Mouse (Mus musculus): Measurements from ENCODE around the gene Olfr572. TPM values are rescaled to one million over a fixed set of nuclear protein-coding genes. Genes with fewer than 3 reads are reported as not detected.

Gene Olfr572
- not detected in 2 replicates for polyA plus RNA-seq (2014; fragmentation: Nextera tagmentation; extraction: Ambion mirVana)

DNA sequence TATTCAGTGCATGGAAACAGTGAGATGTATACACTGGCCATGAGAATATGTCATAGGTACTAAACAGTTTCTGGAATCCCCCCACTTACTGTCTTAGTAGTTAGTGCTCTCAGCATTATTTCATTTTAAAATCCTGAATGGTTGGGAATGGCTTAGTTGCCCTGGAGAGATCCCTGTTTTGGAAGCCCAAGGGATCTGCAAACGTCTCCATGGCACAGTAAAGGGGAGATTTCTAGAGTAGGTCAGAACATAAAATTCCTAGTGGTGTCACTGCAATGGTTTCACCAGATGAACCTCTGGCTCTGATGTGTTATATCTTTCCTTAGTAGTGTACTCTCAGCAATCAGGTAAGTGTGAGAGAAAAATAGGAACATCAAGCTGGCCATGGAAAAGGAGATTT, at the start of gene Olfr572:
TSS of gene Olfr572 (plus strand) at position 301 of the 400 bp plus-strand sequence.
- WGBS = 59% methylated on average over 1 of the region's 1 CpGs

GRCm38 (mm10) chr7:102876822-102877221, 47.4 kb upstream of the Olfr572 start, which contains the start of gene Olfr568:
TSS of gene Olfr568 (plus strand) at chr7:102877122.
- ATAC-seq (replicated peaks; ENCODE audit: low FRiP score, low TSS enrichment, low read depth) (no peak), DNase-seq (ENCODE audit: low spot score) (no peak)
- Histone ChIP-seq H3K9ac (ENCODE audit: low read length) (no peak within 1 kb of the TSS), H3K4me1 (replicated peaks; ENCODE audit: control insufficient read depth, insufficient read depth, low read length) (no peaks in the 10 kb centered on the region), H3K4me3 (ENCODE audit: low read depth, low read length) (no peak within 1 kb of the TSS), H3K27me3 (replicated peaks; ENCODE audit: control insufficient read depth, insufficient read depth, low read length) (no peaks in the 10 kb centered on the region), H3K27ac (ENCODE audit: low read depth) (no peak within 1 kb of the TSS), H3K4me2 (ENCODE audit: low read length) (no peak within 1 kb of the TSS), H3K9me3 (ENCODE audit: control insufficient read depth, low read length) (no peaks in the 10 kb centered on the region), H3K36me3 (ENCODE audit: control insufficient read depth, insufficient read depth, low read length) (no peaks in the 10 kb centered on the region)

More for the DNA sequence above, at the start of gene Olfr572:
- H3K27me3 ChIP-seq (replicated peaks; ENCODE audit: control insufficient read depth, insufficient read depth, low read length) = no peaks in the 10 kb centered on the region
- H3K36me3 ChIP-seq (ENCODE audit: control insufficient read depth, insufficient read depth, low read length) = no peaks in the 10 kb centered on the region
- H3K4me3 ChIP-seq (ENCODE audit: low read depth, low read length) = no peak within 1 kb of the TSS
- no peak within 1 kb of the TSS for H3K4me2 ChIP-seq (ENCODE audit: low read length)
- ATAC-seq (replicated peaks; ENCODE audit: low FRiP score, low TSS enrichment, low read depth) = no peak
- no peaks in the 10 kb centered on the region for H3K9me3 ChIP-seq (ENCODE audit: control insufficient read depth, low read length)
- DNase-seq (ENCODE audit: low spot score) = no peak
- H3K9ac ChIP-seq (ENCODE audit: low read length) = no peak within 1 kb of the TSS
- H3K4me1 ChIP-seq (replicated peaks; ENCODE audit: control insufficient read depth, insufficient read depth, low read length) = no peaks in the 10 kb centered on the region
- H3K27ac ChIP-seq (ENCODE audit: low read depth) = no peak within 1 kb of the TSS

DNA sequence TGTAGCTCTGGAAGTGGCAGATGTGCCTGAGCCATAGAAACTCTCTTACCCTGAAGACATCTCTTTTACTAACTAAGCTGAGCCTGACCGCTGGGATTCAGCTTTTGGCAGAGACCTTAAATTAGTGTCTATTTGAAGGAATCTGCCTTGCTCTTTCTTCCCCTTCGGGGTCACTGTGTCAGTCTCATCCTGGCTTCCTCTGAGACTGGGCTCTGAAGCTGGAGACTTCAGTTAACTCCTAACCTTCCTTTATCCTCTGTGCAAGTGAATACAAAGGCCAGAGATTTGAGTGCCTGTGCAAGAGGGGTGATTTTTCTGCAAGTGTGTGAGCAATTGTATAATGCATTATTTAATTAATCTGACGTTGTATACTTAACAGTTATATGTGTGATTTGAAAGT, 33.4 kb upstream of the Olfr572 start, which contains the start of gene Olfr569:
TSS of gene Olfr569 (minus strand) at position 101 of the 400 bp plus-strand sequence.
- no peaks in the 10 kb centered on the region for H3K36me3 ChIP-seq (ENCODE audit: control insufficient read depth, insufficient read depth, low read length)
- ATAC-seq (replicated peaks; ENCODE audit: low FRiP score, low TSS enrichment, low read depth) (no peak), DNase-seq (ENCODE audit: low spot score) (no peak)
- no peak within 1 kb of the TSS for H3K27ac ChIP-seq (ENCODE audit: low read depth)
- no peaks in the 10 kb centered on the region for H3K9me3 ChIP-seq (ENCODE audit: control insufficient read depth, low read length)
- WGBS = 53% methylated on average over 3 of the region's 3 CpGs
- H3K27me3 ChIP-seq (replicated peaks; ENCODE audit: control insufficient read depth, insufficient read depth, low read length) = no peaks in the 10 kb centered on the region
- no peaks in the 10 kb centered on the region for H3K4me1 ChIP-seq (replicated peaks; ENCODE audit: control insufficient read depth, insufficient read depth, low read length)
- no peak within 1 kb of the TSS for H3K9ac ChIP-seq (ENCODE audit: low read length)
- H3K4me2 ChIP-seq (ENCODE audit: low read length) = no peak within 1 kb of the TSS
- H3K4me3 ChIP-seq (ENCODE audit: low read depth, low read length) = no peak within 1 kb of the TSS

DNA sequence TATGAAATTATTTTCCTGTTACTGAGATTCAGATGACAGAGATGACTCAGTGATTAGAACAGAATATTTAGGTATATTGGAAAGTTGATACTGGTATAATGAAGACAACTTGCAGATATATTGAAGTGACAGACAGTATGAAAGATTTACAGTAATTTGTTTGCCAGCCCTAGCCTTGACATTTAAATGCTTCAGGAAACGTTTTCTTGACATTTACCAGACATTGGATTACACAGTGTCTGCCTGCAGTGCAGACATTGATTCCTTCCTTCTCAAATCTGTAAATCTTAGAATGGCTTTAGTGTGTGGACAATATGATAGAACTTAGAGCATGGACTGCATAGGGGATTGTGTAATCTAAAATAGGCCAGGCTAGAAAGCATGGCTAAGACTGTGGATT, 8.9 kb upstream of the Olfr572 start:
- DNase-seq (ENCODE audit: low spot score) = no peak
- WGBS = 6% methylated on average over 1 of the region's 1 CpGs
- ATAC-seq (replicated peaks; ENCODE audit: low FRiP score, low TSS enrichment, low read depth) = no peak

DNA sequence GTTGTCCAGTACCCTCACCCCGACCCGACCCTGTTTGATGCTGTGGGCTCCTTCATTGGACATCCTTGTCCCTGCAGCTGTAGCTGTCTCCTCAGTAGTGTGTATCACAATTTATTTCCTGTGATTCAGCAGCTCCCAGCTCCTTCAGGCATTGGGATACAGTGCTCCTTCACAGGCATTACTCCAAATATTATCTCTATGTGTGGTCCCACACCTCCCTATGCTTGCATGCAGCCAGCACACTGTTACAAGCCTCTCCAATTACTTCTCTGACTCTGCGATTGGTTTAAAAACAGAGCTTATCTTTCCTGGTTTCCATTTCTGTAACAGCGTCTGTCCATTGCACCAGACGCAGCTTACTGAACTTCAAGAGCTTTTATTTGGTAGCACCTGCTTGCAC, 7.8 kb upstream of the Olfr572 start:
- Histone ChIP-seq H3K9ac (ENCODE audit: low read length) (no peak overlapping the region), H3K36me3 (ENCODE audit: control insufficient read depth, insufficient read depth, low read length) (no peaks in the 10 kb centered on the region), H3K9me3 (ENCODE audit: control insufficient read depth, low read length) (no peaks in the 10 kb centered on the region), H3K4me2 (ENCODE audit: low read length) (no peak overlapping the region), H3K27me3 (replicated peaks; ENCODE audit: control insufficient read depth, insufficient read depth, low read length) (no peaks in the 10 kb centered on the region), H3K27ac (ENCODE audit: low read depth) (no peak overlapping the region), H3K4me1 (replicated peaks; ENCODE audit: control insufficient read depth, insufficient read depth, low read length) (no peaks in the 10 kb centered on the region), H3K4me3 (ENCODE audit: low read depth, low read length) (no peak overlapping the region)
- ATAC-seq (replicated peaks; ENCODE audit: low FRiP score, low TSS enrichment, low read depth) = no peak
- no peak for DNase-seq (ENCODE audit: low spot score)
- WGBS = 51% methylated on average over 5 of the region's 5 CpGs

More for the DNA sequence above, 8.9 kb upstream of the Olfr572 start:
- no peaks in the 10 kb centered on the region for H3K9me3 ChIP-seq (ENCODE audit: control insufficient read depth, low read length)
- H3K27me3 ChIP-seq (replicated peaks; ENCODE audit: control insufficient read depth, insufficient read depth, low read length) = no peaks in the 10 kb centered on the region
- H3K27ac ChIP-seq (ENCODE audit: low read depth) = no peak overlapping the region
- H3K9ac ChIP-seq (ENCODE audit: low read length) = no peak overlapping the region
- H3K4me3 ChIP-seq (ENCODE audit: low read depth, low read length) = no peak overlapping the region
- no peaks in the 10 kb centered on the region for H3K36me3 ChIP-seq (ENCODE audit: control insufficient read depth, insufficient read depth, low read length)
- H3K4me2 ChIP-seq (ENCODE audit: low read length) = no peak overlapping the region
- H3K4me1 ChIP-seq (replicated peaks; ENCODE audit: control insufficient read depth, insufficient read depth, low read length) = no peaks in the 10 kb centered on the region

DNA sequence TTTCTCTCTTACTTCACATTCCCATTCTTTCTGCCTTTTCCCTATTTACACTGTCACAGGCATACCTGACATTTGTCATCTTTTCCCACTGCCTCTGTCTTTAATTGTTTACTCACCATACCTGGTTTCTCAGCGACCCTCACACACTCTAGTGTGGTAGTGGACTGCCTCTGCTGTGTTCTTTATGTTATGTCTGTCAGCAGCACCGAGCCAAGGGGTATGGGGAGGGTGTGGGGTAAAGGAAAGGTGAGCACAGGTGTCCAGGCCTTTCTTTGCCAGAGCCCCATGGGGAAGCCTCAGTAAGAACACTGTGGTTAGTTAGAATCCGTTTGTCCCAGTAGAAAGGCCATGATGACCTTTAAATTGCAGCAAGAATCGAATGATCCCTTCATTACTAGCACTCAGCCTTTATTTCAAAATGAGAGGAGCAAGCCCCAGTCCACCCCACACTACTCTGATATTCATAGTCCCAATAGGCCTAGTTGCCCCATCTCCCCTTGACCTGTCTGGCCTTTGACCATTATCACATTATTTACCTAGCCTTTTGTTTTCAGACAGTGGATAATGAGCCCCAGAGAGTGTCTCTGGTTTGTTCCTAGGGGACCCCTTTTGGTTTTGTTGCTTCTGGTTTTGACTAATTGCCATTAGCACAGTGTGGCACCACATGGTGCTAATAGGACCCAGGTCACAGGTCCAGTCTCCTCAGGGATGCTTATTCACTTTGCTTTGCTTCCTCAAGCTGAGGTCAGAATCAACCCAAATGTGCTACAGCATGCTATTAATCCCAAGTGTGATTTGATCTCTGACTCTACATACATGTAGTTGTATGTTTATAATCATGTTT, 7.0 kb upstream of the Olfr572 start, which contains the start of gene Olfr571:
TSS of gene Olfr571 (minus strand) at position 505 of the 844 bp plus-strand sequence.
- H3K36me3 ChIP-seq (ENCODE audit: control insufficient read depth, insufficient read depth, low read length) = no peaks in the 10 kb centered on the region
- WGBS = 61% methylated on average over 4 of the region's 4 CpGs
- no peaks in the 10 kb centered on the region for H3K9me3 ChIP-seq (ENCODE audit: control insufficient read depth, low read length)
- no peak within 1 kb of the TSS for H3K4me2 ChIP-seq (ENCODE audit: low read length)
- no peak within 1 kb of the TSS for H3K27ac ChIP-seq (ENCODE audit: low read depth)
- no peak for DNase-seq (ENCODE audit: low spot score)
- H3K4me1 ChIP-seq (replicated peaks; ENCODE audit: control insufficient read depth, insufficient read depth, low read length) = no peaks in the 10 kb centered on the region
- H3K9ac ChIP-seq (ENCODE audit: low read length) = no peak within 1 kb of the TSS
- no peak within 1 kb of the TSS for H3K4me3 ChIP-seq (ENCODE audit: low read depth, low read length)
- ATAC-seq (replicated peaks; ENCODE audit: low FRiP score, low TSS enrichment, low read depth) = no peak
- H3K27me3 ChIP-seq (replicated peaks; ENCODE audit: control insufficient read depth, insufficient read depth, low read length) = no peaks in the 10 kb centered on the region

- H3K4me3 ChIP-seq (ENCODE audit: low read depth, low read length) = no peak overlapping the region
- DNase-seq (ENCODE audit: low spot score) = no peak
- H3K27ac ChIP-seq (ENCODE audit: low read depth) = no peak overlapping the region
- no peak overlapping the region for H3K9ac ChIP-seq (ENCODE audit: low read length)
- H3K27me3 ChIP-seq (replicated peaks; ENCODE audit: control insufficient read depth, insufficient read depth, low read length) = no peaks in the 10 kb centered on the region
- no peaks in the 10 kb centered on the region for H3K4me1 ChIP-seq (replicated peaks; ENCODE audit: control insufficient read depth, insufficient read depth, low read length)
- H3K36me3 ChIP-seq (ENCODE audit: control insufficient read depth, insufficient read depth, low read length) = no peaks in the 10 kb centered on the region
- 21% methylated on average over 1 of the region's 1 CpGs for WGBS
- H3K9me3 ChIP-seq (ENCODE audit: control insufficient read depth, low read length) = no peaks in the 10 kb centered on the region
- 0 out of 2 replicates have a peak, but pooled peaks have one; percentile 40 for ATAC-seq (replicated peaks; ENCODE audit: low FRiP score, low TSS enrichment, low read depth)
- H3K4me2 ChIP-seq (ENCODE audit: low read length) = no peak overlapping the region
These were observed 4.6 kb upstream of the Olfr572 start for GRCm38 (mm10) chr7:102919632-102920031.

DNA sequence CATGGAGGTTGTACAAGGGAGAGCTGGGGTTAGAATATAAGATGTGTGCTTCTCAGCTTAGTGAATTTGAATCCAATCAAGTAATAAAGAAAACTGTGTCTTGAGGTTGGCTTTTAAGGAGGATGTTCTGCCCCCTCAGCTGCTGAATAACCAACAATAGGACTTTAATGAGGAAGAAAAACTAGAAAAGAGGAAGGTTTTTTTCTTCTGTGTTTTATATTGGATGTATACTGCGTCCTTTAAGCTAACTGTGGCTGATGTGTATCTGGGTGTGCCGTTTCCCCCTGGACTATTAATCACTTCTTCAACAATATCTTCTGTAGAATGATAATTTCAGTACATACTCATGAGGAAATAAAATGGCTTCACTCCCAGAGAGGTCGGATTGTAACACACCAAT, 2.9 kb downstream of the Olfr572 start:
- no peak overlapping the region for H3K4me2 ChIP-seq (ENCODE audit: low read length)
- 71% methylated on average over 3 of the region's 3 CpGs for WGBS
- H3K27me3 ChIP-seq (replicated peaks; ENCODE audit: control insufficient read depth, insufficient read depth, low read length) = no peaks in the 10 kb centered on the region
- no peaks in the 10 kb centered on the region for H3K4me1 ChIP-seq (replicated peaks; ENCODE audit: control insufficient read depth, insufficient read depth, low read length)
- no peak overlapping the region for H3K9ac ChIP-seq (ENCODE audit: low read length)
- H3K27ac ChIP-seq (ENCODE audit: low read depth) = no peak overlapping the region
- no peak overlapping the region for H3K4me3 ChIP-seq (ENCODE audit: low read depth, low read length)
- H3K36me3 ChIP-seq (ENCODE audit: control insufficient read depth, insufficient read depth, low read length) = no peaks in the 10 kb centered on the region
- ATAC-seq (replicated peaks; ENCODE audit: low FRiP score, low TSS enrichment, low read depth) (no peak), DNase-seq (ENCODE audit: low spot score) (no peak)
- no peaks in the 10 kb centered on the region for H3K9me3 ChIP-seq (ENCODE audit: control insufficient read depth, low read length)

- H3K4me1 ChIP-seq (replicated peaks; ENCODE audit: control insufficient read depth, insufficient read depth, low read length) = no peaks in the 10 kb centered on the region
- 79% methylated on average over 2 of the region's 2 CpGs for WGBS
- ATAC-seq (replicated peaks; ENCODE audit: low FRiP score, low TSS enrichment, low read depth) (no peak), DNase-seq (ENCODE audit: low spot score) (no peak)
- no peaks in the 10 kb centered on the region for H3K36me3 ChIP-seq (ENCODE audit: control insufficient read depth, insufficient read depth, low read length)
- H3K9ac ChIP-seq (ENCODE audit: low read length) = no peak within 1 kb of the TSS
- H3K27ac ChIP-seq (ENCODE audit: low read depth) = no peak within 1 kb of the TSS
- H3K4me3 ChIP-seq (ENCODE audit: low read depth, low read length) = no peak within 1 kb of the TSS
- no peaks in the 10 kb centered on the region for H3K27me3 ChIP-seq (replicated peaks; ENCODE audit: control insufficient read depth, insufficient read depth, low read length)
- H3K9me3 ChIP-seq (ENCODE audit: control insufficient read depth, low read length) = no peaks in the 10 kb centered on the region
- H3K4me2 ChIP-seq (ENCODE audit: low read length) = no peak within 1 kb of the TSS
These were observed 18.3 kb downstream of the Olfr572 start, which contains the start of gene Olfr573-ps1 for GRCm38 (mm10) chr7:102942475-102942874. TSS of gene Olfr573-ps1 (minus strand) at chr7:102942575.
